Mouse (Mus musculus) adrenal gland, adult (tissue): Measurements from ENCODE around the gene Magi1.

Experiments used
- DNase-seq, 2 experiments: peaks; one replicate each; pipeline ENCODE4 v3.0.0; 2022 to 2023; ENCODE audit warnings: low spot score in 1 of 2; ENCODE audit not compliant: inconsistent age in 2 of 2

The Magi1 gene

DNA sequence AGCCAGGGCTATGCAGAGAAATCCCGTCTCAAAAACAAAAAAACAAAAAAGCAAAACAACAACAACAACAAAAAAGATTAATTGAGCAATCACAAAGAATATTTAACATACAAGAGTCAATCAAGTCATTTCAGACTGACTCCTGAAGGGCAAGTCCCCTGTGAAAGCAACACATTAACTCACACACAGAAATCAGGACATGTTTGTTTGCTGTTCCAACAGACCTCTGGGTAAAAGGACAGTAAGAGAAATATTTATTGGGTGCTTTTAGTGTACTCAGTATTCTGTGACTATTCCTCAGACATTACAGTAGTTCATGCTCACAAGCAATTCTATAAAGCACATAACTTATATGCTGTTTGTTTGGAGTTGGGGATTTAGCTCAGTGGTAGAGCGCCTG lies 23.7 kb downstream of the Magi1 start:
- no peak for DNase-seq

DNA sequence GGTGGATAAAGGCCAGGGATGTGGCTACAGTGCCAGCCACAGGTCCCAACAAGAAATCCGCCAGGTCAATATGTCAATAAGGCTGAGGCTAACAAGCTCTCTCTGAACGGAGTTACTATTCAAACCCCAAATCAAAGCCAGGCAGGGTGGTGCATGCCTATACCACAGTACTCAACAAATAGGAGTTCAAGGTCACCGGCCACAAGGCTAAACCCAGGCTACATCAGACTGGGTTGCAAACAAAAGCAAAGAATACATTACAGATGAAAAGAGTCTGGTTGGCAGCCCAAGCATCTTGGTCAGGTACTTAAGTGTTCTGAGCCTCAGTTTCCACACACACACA lies 25.9 kb downstream of the Magi1 start:
- peak in 1 of 2 experiments; percentile 44 for DNase-seq

DNA sequence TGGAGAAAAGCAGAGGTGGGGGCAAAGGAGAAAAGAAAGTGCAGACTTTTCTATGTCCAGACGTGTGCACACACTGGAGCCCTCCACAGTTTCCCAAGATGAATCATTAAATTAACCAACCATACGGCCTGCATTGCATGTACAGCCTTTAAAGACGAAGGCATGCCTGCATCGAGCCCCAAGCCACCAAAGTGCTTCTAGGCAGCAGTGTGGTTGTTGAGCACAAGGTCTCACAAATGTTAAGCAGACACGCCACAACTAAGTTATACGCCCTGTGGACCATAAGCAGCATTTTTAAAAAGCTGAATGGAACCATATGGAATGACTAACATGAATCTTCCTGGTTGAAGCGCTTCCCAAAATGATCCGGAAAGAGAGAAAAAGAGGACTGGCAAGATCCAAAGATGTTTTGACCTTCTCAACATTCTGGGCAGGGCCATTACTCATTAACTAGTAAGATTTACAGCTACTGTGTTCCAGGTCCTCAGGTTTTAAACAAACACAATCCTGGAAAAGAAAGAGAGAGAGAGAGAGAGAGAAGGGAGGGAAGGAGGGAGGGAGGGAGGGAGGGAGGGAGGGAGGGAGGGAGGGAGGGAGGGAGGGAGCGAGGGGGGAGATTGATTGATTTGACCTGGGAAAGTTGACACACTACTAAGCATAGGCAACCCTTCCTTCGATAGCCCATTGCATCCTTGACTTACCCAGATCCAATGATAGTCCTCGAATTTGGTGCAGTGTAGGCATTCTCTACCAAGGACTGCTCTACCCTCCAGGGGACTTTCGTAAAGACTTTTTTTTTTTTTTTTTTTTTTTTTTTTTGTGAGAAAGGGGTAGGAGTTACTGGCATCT lies 26.5 kb downstream of the Magi1 start:
- no peak for DNase-seq

DNA sequence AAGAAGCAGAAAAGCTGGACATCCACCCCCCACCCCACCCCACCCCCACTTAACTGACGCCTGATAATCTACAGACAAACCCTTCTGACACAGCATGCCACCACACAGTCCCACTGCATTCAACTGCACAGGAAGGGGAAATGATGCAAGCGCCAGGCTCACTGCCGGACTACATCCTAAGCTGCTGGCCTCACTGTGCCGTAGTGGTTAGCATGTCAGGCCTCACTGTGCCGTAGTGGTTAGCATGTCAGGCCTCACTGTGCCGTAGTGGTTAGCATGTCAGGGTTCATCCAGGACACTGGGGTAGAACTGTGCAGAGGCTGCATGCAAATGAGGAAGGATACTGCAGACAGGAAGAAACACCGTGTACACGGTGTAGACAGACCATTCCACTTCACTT lies 29.8 kb downstream of the Magi1 start:
- DNase-seq: no peak

DNA sequence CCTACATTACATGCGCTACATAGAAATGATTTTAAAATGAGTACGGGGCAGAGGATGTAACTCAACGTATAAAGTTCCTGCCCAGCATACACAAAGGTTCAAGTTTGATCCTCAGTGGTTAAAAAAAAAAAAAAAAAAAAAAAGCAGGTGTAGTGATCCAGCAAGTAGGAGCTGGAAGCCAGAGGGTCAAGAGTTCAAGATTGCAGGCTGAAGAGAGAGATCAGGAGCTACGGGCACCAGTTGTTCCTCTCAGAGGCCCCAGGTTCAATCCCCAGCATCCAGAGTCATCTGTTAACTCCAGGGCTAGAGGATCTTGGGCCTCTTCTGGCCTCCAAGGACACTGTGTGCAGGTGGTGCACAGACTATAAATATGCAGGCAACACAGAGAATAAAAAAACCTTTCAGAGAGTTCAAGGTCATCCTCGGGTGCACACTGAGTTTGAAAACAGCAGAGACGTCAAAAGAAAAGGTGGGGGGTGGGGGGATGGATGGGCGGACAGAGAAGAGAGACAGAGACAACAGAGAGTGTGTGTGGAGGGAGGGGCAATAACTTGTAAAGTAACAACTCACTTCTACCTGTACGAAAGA lies 32.3 kb downstream of the Magi1 start:
- no peak for DNase-seq

DNA sequence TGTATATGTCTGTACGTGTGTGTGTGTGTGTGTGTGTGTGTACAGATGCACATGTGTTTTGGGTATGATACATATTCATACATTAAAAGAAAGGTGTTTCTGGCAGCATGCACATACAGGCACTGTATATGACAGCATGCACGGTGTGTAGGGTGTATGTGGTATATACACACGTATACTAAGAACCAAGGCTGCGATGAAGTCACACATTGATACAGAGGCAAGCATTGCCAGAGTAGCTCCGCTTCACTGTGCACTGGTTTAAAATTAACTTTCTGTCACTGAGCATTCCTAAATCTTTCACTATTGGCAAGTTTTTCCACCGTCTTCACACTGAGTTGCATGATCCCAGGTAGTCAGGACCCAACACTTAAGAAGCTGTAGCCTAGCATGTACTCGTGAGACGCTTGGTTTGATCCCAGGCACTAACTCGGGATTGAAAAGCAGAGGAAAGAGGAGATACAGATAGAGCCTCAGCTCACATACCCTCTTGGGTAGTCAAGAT lies 34.4 kb downstream of the Magi1 start:
- DNase-seq: no peak

DNA sequence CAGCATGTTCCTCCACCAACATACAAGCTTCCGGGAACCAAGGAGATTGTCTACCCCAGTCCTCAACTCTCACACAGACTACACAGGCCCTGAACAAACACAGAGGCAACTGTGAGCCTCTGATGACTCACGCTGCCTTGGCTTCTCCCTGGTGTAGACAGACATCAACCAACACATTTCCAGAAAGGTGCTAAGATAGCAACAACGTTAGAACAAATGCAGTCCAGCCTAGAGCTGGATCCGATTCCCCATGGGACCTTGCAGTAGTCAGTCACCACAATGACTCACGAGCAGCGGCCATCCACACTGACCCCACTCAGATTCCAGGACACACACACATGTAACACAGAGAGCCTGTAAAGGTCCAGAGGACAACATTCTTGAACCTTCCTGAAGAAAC lies 42.5 kb downstream of the Magi1 start:
- DNase-seq: peak; percentile 44 to 69

DNA sequence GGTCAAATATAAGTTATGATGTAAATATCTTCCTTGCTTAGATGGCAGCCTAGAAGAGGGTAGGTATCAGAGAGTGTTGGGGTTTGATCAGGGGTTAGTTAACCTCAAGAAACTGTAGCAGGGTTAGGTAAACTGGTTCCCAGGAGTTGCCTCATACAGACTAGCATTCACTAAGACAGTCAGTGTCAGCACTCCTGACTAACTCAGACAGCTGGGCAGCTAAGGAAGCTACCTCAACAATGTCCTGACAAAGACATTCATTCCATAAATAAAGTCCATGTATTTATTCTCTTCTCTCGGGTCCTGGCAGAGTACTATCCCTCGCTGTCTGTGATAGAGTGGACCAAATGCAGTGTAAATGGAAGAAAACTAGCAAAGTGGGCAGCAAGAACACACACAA lies 45.1 kb downstream of the Magi1 start:
- no peak for DNase-seq

DNA sequence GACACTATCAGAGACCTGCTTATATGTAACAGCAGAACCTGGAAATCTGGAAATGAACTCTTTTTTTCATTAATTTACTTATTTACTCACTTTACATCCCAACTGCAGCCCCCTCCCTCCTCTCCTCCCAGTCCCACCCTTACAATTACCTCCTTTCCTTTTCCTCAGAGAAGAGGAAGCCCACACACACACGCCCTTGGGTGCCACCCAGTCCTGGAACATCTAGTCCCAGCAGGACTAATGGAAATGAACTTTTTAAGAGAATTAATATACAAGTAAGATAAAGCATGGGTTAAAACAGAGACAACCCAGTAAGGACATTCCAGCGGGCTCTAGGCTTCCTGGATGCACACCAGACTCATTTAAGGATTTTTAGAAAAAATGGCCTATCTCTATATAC lies 46.8 kb downstream of the Magi1 start:
- no peak for DNase-seq

DNA sequence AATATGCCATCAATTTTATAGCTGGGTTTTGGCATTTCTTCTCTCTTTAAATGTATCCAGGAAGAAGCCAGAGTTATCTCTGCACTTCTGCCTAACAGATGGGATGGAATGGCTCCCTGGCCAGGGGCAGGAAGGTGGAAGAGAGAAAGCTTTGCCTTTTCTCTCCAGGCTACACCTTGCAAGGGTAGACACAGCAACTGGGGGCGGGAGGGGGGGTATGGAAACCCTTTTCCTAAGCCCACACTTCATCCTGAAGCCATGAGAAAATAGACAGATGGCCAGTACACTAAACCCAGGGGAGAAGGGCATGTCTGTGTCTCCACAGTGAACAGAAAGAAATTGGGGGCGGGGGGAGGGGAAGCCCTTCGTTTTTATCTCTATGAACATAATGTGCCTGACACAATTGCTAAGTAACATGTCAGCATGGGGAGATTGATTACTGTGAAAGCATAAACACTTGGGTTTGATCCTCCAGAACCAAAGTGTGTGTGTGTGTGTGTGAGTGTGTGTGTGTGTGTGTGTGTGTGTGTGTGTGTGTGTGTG lies 51.4 kb downstream of the Magi1 start:
- no peak for DNase-seq

DNA sequence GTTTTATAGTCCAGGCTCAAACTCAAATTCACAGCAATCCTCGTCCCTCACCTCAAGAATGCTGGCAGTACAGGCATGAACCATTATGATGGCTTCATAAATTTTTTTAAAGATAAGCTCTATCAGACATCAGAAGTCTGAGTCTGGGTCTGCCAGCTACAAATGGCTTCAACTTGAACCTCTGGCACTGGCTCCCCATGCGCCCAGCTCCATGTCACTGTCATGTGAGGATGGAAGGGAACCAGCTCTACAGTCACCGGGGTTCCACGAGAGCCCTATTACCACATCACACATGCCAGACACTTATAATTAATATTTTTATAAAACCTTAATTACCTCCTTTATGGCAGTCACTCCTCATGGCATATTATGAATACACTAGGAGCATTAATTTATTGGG lies 51.9 kb downstream of the Magi1 start:
- no peak for DNase-seq

DNA sequence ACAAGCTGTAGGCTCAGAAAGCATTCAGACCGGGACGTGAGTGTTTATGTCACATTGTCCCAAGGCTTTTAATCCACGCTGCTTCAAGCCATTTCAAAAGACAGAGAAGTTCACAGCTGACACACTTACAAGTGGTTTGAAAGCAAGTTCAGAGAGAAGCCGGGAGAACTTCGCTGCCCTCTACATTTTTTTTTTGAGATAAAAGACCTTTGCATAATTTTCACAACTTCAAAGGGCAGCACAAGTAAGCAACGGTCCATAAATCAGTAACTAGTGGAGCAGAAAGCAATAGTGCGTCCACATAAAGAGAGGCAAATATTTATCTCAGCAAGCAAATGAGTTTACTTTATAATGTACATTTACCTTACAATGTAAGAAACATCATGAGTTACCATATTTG lies 52.4 kb downstream of the Magi1 start:
- no peak for DNase-seq

DNA sequence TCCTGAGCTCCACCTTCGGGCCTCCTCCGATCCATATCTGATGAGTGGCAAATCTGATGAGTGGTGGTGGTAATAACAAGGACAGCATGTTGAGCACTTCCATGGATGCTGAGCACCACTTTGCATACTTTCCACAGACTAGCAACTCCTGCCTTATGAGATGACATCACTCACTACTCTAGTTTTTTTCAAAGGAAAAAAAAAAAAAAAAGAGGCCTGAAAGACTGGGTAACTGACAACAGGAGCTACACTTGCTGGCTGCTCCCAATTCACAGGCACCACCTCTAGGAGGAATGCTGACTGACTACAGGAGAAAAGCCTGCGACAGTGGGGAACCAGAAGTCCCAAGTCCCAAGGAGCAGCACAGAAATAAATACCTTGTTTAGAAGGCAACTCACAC lies 52.8 kb downstream of the Magi1 start:
- DNase-seq: peak in 1 of 2 experiments; percentile 68

DNA sequence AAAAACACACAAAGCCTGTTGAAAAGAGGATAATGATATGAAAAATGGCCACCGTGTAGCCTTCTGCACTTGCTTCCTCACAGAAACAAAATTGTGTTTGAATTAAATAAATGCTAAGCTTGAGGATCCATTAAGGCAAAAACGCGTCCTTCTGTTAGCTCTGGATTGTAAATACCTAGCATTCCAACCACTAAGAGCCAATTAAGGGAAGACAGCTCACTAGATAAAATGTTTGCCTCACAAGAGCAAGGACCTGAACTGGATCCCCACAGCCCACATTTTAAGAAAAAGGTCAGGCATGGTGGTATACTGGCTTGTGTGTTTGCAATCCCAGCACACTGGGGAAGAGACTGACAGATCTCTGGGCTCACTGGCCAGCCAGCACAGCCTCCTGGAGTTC lies 53.6 kb downstream of the Magi1 start:
- DNase-seq: no peak

DNA sequence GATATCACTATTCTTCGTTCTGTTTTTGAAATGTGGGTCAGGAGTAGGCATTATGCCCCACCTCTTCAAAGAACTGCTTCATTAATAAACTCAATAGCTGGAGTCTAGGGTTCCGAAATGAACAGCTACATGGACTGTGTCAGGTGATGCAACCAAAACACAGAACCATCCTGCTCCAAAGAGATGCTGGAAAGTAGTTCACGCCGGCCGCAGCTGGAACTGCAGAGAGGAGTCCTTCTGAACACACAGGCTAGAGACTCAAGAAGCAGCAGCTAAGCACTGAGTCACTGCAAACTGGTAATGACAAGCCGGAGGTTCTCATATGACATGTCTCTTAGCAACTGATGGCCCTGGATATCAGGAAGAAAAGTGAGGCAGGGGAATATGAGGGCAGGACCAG lies 57.5 kb downstream of the Magi1 start:
- DNase-seq: peak in 1 of 2 experiments; percentile 59

DNA sequence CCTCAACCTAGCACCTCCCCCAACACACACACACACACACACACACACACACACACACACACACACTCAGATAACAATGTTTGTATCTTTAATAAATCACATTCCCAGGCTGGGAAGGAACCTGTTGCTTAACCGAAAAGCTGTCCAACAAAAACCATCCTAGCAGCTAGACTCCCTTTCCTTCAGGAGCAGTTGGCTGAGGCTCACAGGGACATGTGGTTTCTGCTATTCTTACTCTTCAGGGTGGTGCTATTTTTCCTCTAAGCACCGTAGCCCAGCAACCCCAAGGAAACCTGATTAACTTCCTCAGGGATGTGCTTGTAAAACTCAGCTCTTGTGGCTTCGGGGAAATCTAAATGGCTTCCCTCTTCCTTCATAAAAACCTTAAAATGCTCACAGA lies 57.9 kb downstream of the Magi1 start:
- peak in 1 of 2 experiments; percentile 46 for DNase-seq

DNA sequence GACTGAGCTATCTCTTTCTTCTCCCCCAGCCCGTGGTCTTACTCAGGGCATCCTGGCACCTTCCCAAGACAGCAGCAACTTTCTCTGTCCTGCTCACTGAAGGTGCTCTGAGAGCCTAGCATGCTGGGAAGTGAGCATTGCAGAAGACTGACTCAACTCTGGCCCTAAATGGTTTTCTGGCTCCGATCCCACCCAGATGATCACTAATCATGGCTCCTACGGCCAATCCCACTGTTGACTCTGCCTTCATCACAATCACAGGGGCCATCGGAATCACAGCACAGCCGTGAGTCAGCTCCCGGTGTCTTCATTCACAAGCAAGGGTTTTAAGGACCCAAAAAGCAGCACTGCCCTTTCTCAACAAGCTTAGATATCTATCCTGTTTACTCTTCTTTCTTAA lies 58.6 kb downstream of the Magi1 start:
- DNase-seq: peak; percentile 60 to 74

DNA sequence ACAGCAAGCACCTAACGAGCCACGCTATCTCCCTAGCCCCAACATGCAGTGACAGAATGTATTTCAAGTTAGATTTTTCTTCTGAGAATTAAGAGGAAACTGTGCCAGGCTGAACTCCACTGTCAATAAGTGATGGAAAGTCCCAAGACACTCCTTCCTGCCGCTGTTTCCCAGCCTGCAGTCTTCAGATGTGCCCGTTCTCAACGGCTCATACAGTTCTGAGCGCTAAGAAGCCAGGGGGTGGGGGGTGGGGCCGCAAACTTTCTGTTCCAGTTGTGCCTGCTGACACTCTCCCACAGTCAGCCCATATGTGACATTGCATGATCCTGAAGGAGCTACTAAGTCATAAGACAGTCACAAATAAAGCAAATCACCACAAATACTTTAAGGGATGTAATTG lies 61.5 kb downstream of the Magi1 start:
- DNase-seq: no peak

DNA sequence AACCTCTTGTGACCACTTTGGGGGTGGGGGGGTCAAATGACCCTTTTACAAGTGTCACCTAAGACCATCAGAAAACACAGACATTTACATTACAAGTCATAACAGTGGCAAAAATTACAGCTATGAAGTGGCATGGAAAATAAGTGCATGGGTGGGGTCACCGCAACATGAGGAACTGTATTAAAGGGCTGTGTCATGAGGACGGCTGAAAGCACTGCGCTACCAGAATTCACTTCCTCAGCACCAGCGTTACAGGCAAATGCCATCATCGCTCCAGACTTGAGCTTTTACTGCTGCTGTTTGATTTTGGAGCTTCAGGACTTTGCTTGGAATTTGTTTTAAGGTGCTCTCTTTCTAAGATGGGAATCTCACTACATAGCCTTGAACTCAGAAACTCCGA lies 62.0 kb downstream of the Magi1 start:
- DNase-seq: no peak

DNA sequence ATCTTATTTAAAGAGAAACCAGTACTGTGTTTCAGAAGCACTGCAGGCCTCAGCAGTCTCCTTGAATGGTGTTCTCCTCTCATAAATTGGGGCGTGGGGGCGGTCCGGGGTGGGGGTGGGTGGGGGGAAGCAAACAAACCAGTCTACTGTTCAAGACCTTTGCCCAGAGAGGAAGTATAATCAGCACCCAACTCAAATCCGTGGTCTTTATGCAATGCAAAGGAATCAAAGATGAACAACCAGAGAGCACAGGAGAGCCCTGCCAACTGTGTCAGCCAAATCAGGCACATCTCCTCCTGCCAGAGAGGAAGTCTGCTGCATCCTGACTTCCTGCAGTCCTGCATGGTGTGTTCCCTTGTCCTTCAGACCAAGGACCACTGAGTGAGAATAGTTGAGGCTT lies 65.6 kb downstream of the Magi1 start:
- peak in 1 of 2 experiments; percentile 35 for DNase-seq

DNA sequence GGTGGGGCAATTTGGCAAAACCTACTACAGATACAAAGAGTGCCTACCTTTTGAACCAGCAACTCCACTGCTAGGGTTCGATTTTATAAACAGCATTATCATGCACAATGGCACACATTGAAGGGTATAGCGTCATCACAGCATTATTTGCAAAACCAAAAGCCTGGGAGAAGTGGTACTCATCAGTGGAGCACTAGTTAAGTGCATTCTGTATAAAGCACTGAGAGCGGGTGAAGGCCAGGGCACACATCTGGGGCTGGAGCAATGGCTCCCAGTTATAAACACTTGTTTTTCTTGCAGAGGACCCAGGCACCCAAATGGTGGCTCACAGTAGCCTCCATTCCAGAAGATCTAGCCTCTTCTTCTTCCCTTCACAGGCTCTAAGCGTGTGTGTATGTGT lies 67.9 kb downstream of the Magi1 start:
- no peak for DNase-seq

DNA sequence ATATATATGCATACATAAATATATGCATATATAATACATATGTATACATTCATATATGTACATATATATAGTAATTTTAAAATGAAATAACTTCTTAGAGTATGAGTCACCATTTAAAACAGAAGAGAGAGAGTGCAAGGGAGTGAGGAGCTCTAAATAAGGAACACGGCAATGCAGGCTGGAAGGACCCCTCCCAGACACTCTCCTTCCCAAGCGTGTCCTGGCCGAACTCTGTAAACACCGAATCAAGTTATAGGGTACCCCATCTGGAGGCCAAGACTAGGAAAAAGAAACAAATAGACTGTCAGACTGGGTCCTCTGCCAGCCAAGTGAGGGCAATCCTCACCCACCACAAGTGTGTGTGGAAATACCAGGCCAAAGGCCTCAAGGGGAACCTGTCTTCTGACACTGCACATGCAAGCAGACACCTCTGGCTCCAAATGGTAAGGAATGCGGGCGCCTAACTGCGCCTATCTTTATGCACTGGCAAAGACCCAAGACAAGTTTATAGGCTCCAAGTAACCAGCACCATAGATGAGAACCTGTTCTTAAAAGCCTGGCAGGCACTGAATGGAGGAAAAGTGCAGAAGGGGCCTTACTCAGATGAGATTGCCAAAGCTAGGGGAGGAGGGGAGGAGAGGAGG lies 68.7 kb downstream of the Magi1 start:
- no peak for DNase-seq
